Mouse (Mus musculus): ENCODE results near the gene Kdm1b.

The Kdm1b gene

GRCm38 (mm10) chr13:47062756-47063155, 19.5 kb downstream of the Kdm1b start:
- DNase-seq: no peak

- DNase-seq: no peak
Observed at GRCm38 (mm10) chr13:47063985-47064760, 20.9 kb downstream of the Kdm1b start.

GRCm38 (mm10) chr13:47066516-47066915, 23.2 kb downstream of the Kdm1b start:
- DNase-seq: no peak

GRCm38 (mm10) chr13:47067001-47067400, 23.7 kb downstream of the Kdm1b start:
- DNase-seq: no peak

GRCm38 (mm10) chr13:47070329-47071080, 27.2 kb downstream of the Kdm1b start:
- DNase-seq: no peak

- no peak for DNase-seq
Observed at GRCm38 (mm10) chr13:47071871-47072270, 28.6 kb downstream of the Kdm1b start.

GRCm38 (mm10) chr13:47072484-47072883, 29.2 kb downstream of the Kdm1b start:
- DNase-seq: no peak

- no peak for DNase-seq
Observed at GRCm38 (mm10) chr13:47076156-47076555, 32.9 kb downstream of the Kdm1b start.

- DNase-seq: no peak
Observed at GRCm38 (mm10) chr13:47077367-47077766, 34.1 kb downstream of the Kdm1b start.

- no peak for DNase-seq
Observed at GRCm38 (mm10) chr13:47078799-47079198, 35.5 kb downstream of the Kdm1b start.

- peak; percentile 54 for DNase-seq
Observed at GRCm38 (mm10) chr13:47080905-47081505, 37.7 kb downstream of the Kdm1b start.

- no peak for DNase-seq
Observed at GRCm38 (mm10) chr13:47088433-47088832, 45.1 kb downstream of the Kdm1b start.

- no peak for DNase-seq
Observed at GRCm38 (mm10) chr13:47089271-47089670, 46.0 kb downstream of the Kdm1b start.

- DNase-seq: no peak
Observed at GRCm38 (mm10) chr13:47093791-47094190, 50.5 kb downstream of the Kdm1b start.

- DNase-seq: no peak
Observed at GRCm38 (mm10) chr13:47096591-47096990, 53.3 kb downstream of the Kdm1b start.

GRCm38 (mm10) chr13:47099265-47099664, 56.0 kb downstream of the Kdm1b start:
- DNase-seq: no peak

- DNase-seq: no peak
Observed at GRCm38 (mm10) chr13:47100587-47100986, 57.3 kb downstream of the Kdm1b start.

- peak; percentile 34 for DNase-seq
Observed at GRCm38 (mm10) chr13:47104146-47104545, 60.8 kb downstream of the Kdm1b start.

GRCm38 (mm10) chr13:47104856-47105541, 61.7 kb downstream of the Kdm1b start:
- peak; percentile 44 for DNase-seq

GRCm38 (mm10) chr13:47105711-47106579, 62.6 kb downstream of the Kdm1b start, which contains the start of gene Dek:
Gene Dek, minus strand, starts transcription at chr13:47106201.
- DNase-seq: peak; percentile 87

GRCm38 (mm10) chr13:47106580-47106888, 63.2 kb downstream of the Kdm1b start:
- DNase-seq: no peak

- DNase-seq: no peak
Observed at GRCm38 (mm10) chr13:47109239-47109638, 65.9 kb downstream of the Kdm1b start.
